Comparison of ENCODE assay signal across 19 mouse cellular contexts in the genomic region with DNA sequence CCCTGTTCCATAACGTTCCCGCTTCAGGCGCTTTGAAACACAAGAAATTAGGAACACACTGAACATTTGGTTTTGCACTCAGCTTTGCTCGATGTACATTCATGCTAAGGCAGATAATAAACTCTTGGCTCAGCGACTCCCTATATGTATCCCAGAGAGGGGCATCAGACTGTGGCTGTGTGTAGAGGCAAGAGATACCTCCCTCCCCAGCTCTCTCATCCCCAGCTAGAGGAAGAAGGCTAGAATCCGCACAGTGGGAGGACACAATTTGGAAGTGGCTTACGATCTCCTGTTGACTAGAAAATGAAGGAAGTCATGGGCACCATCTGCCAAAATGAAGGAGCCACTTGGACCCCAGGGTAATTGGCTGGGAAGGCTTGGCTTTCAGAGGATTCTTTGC.
"Had no signal": no experiment of that assay in that cellular context is flagged by ENCODE, and none has a peak within 500 bp of the region (broad histone marks: within the 10 kb centered on the region; RNA-seq: fewer than 3 reads in every experiment).

No protein-coding gene starts in this region.

- H3K4me1 ChIP-seq: liver, embryonic 12.5 days; liver, embryonic 15.5 days; lung, embryonic 15.5 days; megakaryocyte, embryonic 14.5 days; midbrain, embryonic 10.5 days; neural tube, embryonic 12.5 days; stomach, embryonic 15.5 days had no signal

- H3K4me3 ChIP-seq: liver, embryonic 12.5 days; liver, embryonic 15.5 days; lung, embryonic 15.5 days; megakaryocyte, embryonic 14.5 days; midbrain, embryonic 10.5 days; neural tube, embryonic 12.5 days; stomach, embryonic 15.5 days had no signal

- H3K27ac ChIP-seq: liver, embryonic 12.5 days; liver, embryonic 15.5 days; lung, embryonic 15.5 days; midbrain, embryonic 10.5 days; neural tube, embryonic 12.5 days; stomach, embryonic 15.5 days had no signal

- H3K9ac ChIP-seq: liver, embryonic 12.5 days; liver, embryonic 15.5 days; lung, embryonic 15.5 days; neural tube, embryonic 12.5 days; stomach, embryonic 15.5 days had no signal

- H3K9me3 ChIP-seq: liver, embryonic 12.5 days; liver, embryonic 15.5 days; lung, embryonic 15.5 days; midbrain, embryonic 10.5 days; neural tube, embryonic 12.5 days; stomach, embryonic 15.5 days had no signal

- H3K36me3 ChIP-seq: liver, embryonic 12.5 days; liver, embryonic 15.5 days; lung, embryonic 15.5 days; midbrain, embryonic 10.5 days; neural tube, embryonic 12.5 days; stomach, embryonic 15.5 days had no signal

- H3K27me3 ChIP-seq: liver, embryonic 12.5 days; liver, embryonic 15.5 days; lung, embryonic 15.5 days; megakaryocyte, embryonic 14.5 days; neural tube, embryonic 12.5 days; stomach, embryonic 15.5 days had no signal

- ATAC-seq: intestine, embryonic 16.5 days; liver, embryonic 12.5 days had no signal

- DNase-seq: kidney, adult 18-20 months; kidney, adult 9 months; kidney, postnatal 14 days; lung, adult 18-20 months; lung, postnatal 10 days; lung, postnatal 36 days; midbrain, embryonic 14.5 days; retina, postnatal 1 day; right cerebral cortex, postnatal 25 days; spleen, adult 18-20 months; thymus, postnatal 25 days had no signal

- H3K4me2 ChIP-seq: liver, embryonic 12.5 days; liver, embryonic 15.5 days; lung, embryonic 15.5 days; neural tube, embryonic 12.5 days; stomach, embryonic 15.5 days had no signal
